Comparison of ENCODE assay signal across 8 mouse cellular contexts in genomic region chr17:27685550-27685913, GRCm38 (mm10). TPM values are rescaled to one million over a fixed set of nuclear protein-coding genes. Genes with fewer than 3 reads are reported as not detected.
DNase-seq lines count a peak whose midpoint lies in the region; ATAC-seq and TF ChIP-seq lines count a peak whose summit lies in the region.

No protein-coding gene starts in this region.

- no peak for TF ChIP-seq CTCF in heart, postnatal 0 days (IDR thresholded peaks at IDR 0.05; ENCODE audit: low read depth)

- H3K27me3 ChIP-seq in heart, postnatal 0 days (ENCODE audit: control insufficient read depth, insufficient read depth, low read length), result peaks cover 64% of the 10 kb centered on the region
- H3K27me3 ChIP-seq in embryonic facial prominence, embryonic 13.5 days, result peaks cover 55% of the 10 kb centered on the region
- H3K27me3 ChIP-seq in intestine, embryonic 14.5 days (replicated peaks; ENCODE audit: control insufficient read depth, insufficient read depth, low read length), result peaks cover 27% of the 10 kb centered on the region

- no peaks in the 10 kb centered on the region for H3K9me3 ChIP-seq in heart, postnatal 0 days (replicated peaks; ENCODE audit: control insufficient read depth, low read length)
- H3K9me3 ChIP-seq in embryonic facial prominence, embryonic 13.5 days, result no peaks in the 10 kb centered on the region
- no peaks in the 10 kb centered on the region for H3K9me3 ChIP-seq in intestine, embryonic 14.5 days (ENCODE audit: control insufficient read depth, low read length)

- H3K4me3 ChIP-seq in heart, postnatal 0 days (ENCODE audit: low read depth, low read length), result peak overlapping the region; percentile 35; the same call in 1 of the 2 replicates
- peak overlapping the region; percentile 52 for H3K4me3 ChIP-seq in embryonic facial prominence, embryonic 13.5 days
- peak overlapping the region; percentile 36 for H3K4me3 ChIP-seq in intestine, embryonic 14.5 days (ENCODE audit: low read depth, low read length)

- 4% methylated on average over 11 of the region's 11 CpGs for WGBS in heart, postnatal 0 days
- 4% methylated on average over 11 of the region's 11 CpGs for WGBS in embryonic facial prominence, embryonic 13.5 days
- 3% methylated on average over 11 of the region's 11 CpGs for WGBS in intestine, embryonic 14.5 days

- no peak overlapping the region for H3K9ac ChIP-seq in heart, postnatal 0 days (replicated peaks; ENCODE audit: low read depth, low read length)
- peak overlapping the region; percentile 70 for H3K9ac ChIP-seq in embryonic facial prominence, embryonic 13.5 days
- H3K9ac ChIP-seq in intestine, embryonic 14.5 days (ENCODE audit: low read length), result no peak overlapping the region

- no peak for TF ChIP-seq EP300 in heart, postnatal 0 days (IDR thresholded peaks at IDR 0.05; ENCODE audit: low read depth)

- no peak; the same call in 1 of the 2 replicates for ATAC-seq in heart, postnatal 0 days (ENCODE audit: insufficient read depth, low read depth)
- no peak for ATAC-seq in embryonic facial prominence, embryonic 13.5 days (ENCODE audit: insufficient number of reproducible peaks, insufficient read depth, low FRiP score, low TSS enrichment, low read depth)
- no peak for ATAC-seq in intestine, embryonic 14.5 days (replicated peaks; ENCODE audit: low FRiP score, low TSS enrichment, low read depth)

- H3K27ac ChIP-seq in heart, postnatal 0 days (ENCODE audit: low read depth), result no peak overlapping the region
- no peak overlapping the region for H3K27ac ChIP-seq in embryonic facial prominence, embryonic 13.5 days
- no peak overlapping the region for H3K27ac ChIP-seq in intestine, embryonic 14.5 days (ENCODE audit: low read depth)

- no peaks in the 10 kb centered on the region for H3K36me3 ChIP-seq in heart, postnatal 0 days (replicated peaks; ENCODE audit: control insufficient read depth, insufficient read depth, low read length)
- H3K36me3 ChIP-seq in embryonic facial prominence, embryonic 13.5 days, result no peaks in the 10 kb centered on the region
- no peaks in the 10 kb centered on the region for H3K36me3 ChIP-seq in intestine, embryonic 14.5 days (ENCODE audit: control insufficient read depth, insufficient read depth, low read length)

- H3K4me2 ChIP-seq in heart, postnatal 0 days (ENCODE audit: low read depth, low read length), result peak overlapping the region; percentile 60
- peak overlapping the region; percentile 99 for H3K4me2 ChIP-seq in embryonic facial prominence, embryonic 13.5 days
- peak overlapping the region; percentile 88 for H3K4me2 ChIP-seq in intestine, embryonic 14.5 days (ENCODE audit: low read length)

- no peak for DNase-seq in heart, postnatal 0 days (ENCODE audit: low spot score)
- no peak for DNase-seq in heart, adult 8-10 months (ENCODE audit: low spot score)
- no peak for DNase-seq in intestine, embryonic 14.5 days (ENCODE audit: low spot score)
- DNase-seq in neural tube, embryonic 10.5 days (ENCODE audit: extremely low spot score, low spot score), result peak; percentile 52
- DNase-seq in adipocyte (ENCODE audit: low spot score), result no peak
- DNase-seq in urinary bladder, adult 18-20 months (ENCODE audit: low spot score in 2 of 2), result no peak
- no peak for DNase-seq in layer of hippocampus, postnatal 25 days (ENCODE audit: extremely low spot score in 1 of 2, low spot score in 1 of 2)

- no peaks in the 10 kb centered on the region for H3K4me1 ChIP-seq in heart, postnatal 0 days (ENCODE audit: control insufficient read depth, insufficient read depth)
- H3K4me1 ChIP-seq in embryonic facial prominence, embryonic 13.5 days, result peaks cover 19% of the 10 kb centered on the region
- H3K4me1 ChIP-seq in intestine, embryonic 14.5 days (replicated peaks; ENCODE audit: control insufficient read depth, insufficient read depth, low read length), result peaks cover 6% of the 10 kb centered on the region; the same call in 1 of the 2 replicates

RNA-seq across cellular contexts. Expression of gene Pacsin1, which starts 30.2 kb away (rescaled TPM):
- total RNA-seq in heart, postnatal 0 days (2014; rRNA removed; ENCODE audit: low replicate concordance), result not detected in 2 replicates
- polyA plus RNA-seq in heart, postnatal 0 days (2015; fragmentation: Nextera tagmentation; extraction: Ambion mirVana), result 0.04 and 0.32 TPM in 2 replicates
- under 1 TPM; 0.09 to 0.85 (median 0.39) TPM for total RNA-seq in heart, adult 8-10 months (2022)
- polyA plus RNA-seq in embryonic facial prominence, embryonic 13.5 days (2015; fragmentation: Nextera tagmentation; extraction: Ambion mirVana), result 5.4 and 7.2 TPM in 2 replicates
- 1.5 and 2.0 TPM in 2 replicates for polyA plus RNA-seq in intestine, embryonic 14.5 days (2014; fragmentation: Nextera tagmentation; extraction: Ambion mirVana)
- total RNA-seq in layer of hippocampus, postnatal 25 days (2021), result 100 to 1,000 TPM; 302 to 321 TPM

RNA-seq across cellular contexts. Expression of gene Spdef, which starts 43.2 kb away (rescaled TPM):
- total RNA-seq in heart, postnatal 0 days (2014; rRNA removed; ENCODE audit: low replicate concordance), result 0.15 and 5.1 TPM in 2 replicates
- 0.22 and 0.26 TPM in 2 replicates for polyA plus RNA-seq in heart, postnatal 0 days (2015; fragmentation: Nextera tagmentation; extraction: Ambion mirVana)
- total RNA-seq in heart, adult 8-10 months (2022), result not detected
- 0.28 TPM in 1 of 2 replicates, not detected in the other for polyA plus RNA-seq in embryonic facial prominence, embryonic 13.5 days (2015; fragmentation: Nextera tagmentation; extraction: Ambion mirVana)
- 8.6 and 12.0 TPM in 2 replicates for polyA plus RNA-seq in intestine, embryonic 14.5 days (2014; fragmentation: Nextera tagmentation; extraction: Ambion mirVana)
- not detected for total RNA-seq in layer of hippocampus, postnatal 25 days (2021)

RNA-seq across cellular contexts. Expression of gene Rps10, which starts 49.1 kb away (rescaled TPM):
- total RNA-seq in heart, postnatal 0 days (2014; rRNA removed; ENCODE audit: low replicate concordance), result 1,352 and 1,440 TPM in 2 replicates
- 486 and 524 TPM in 2 replicates for polyA plus RNA-seq in heart, postnatal 0 days (2015; fragmentation: Nextera tagmentation; extraction: Ambion mirVana)
- total RNA-seq in heart, adult 8-10 months (2022), result 100 to 1,000 TPM; 481 to 609 (median 561) TPM
- 1,114 and 1,137 TPM in 2 replicates for polyA plus RNA-seq in embryonic facial prominence, embryonic 13.5 days (2015; fragmentation: Nextera tagmentation; extraction: Ambion mirVana)
- 1,235 and 1,299 TPM in 2 replicates for polyA plus RNA-seq in intestine, embryonic 14.5 days (2014; fragmentation: Nextera tagmentation; extraction: Ambion mirVana)
- total RNA-seq in layer of hippocampus, postnatal 25 days (2021), result 100 to 1,000 TPM; 437 to 494 TPM

RNA-seq across cellular contexts. Expression of gene RPS10-NUDT3, which starts 50.5 kb away (rescaled TPM):
- total RNA-seq in heart, postnatal 0 days (2014; rRNA removed; ENCODE audit: low replicate concordance), result not detected in 2 replicates
- not detected in 2 replicates for polyA plus RNA-seq in heart, postnatal 0 days (2015; fragmentation: Nextera tagmentation; extraction: Ambion mirVana)
- under 1 TPM in 1 of 4 experiments, not detected in 3; 0.98 TPM for total RNA-seq in heart, adult 8-10 months (2022)
- not detected in 2 replicates for polyA plus RNA-seq in embryonic facial prominence, embryonic 13.5 days (2015; fragmentation: Nextera tagmentation; extraction: Ambion mirVana)
- polyA plus RNA-seq in intestine, embryonic 14.5 days (2014; fragmentation: Nextera tagmentation; extraction: Ambion mirVana), result not detected in 2 replicates
- total RNA-seq in layer of hippocampus, postnatal 25 days (2021), result 1 to 10 TPM in 1 of 2 experiments, not detected in 1; 1.5 TPM

Comparison
In these comparisons a context has a peak if more than half of its experiments do, and no peak if none do; other contexts are left out.
1. RNA of gene Pacsin1, which starts 30.2 kb away (total RNA-seq): 302 to 321 TPM in layer of hippocampus, postnatal 25 days; 0.09 to 0.85 TPM in heart, adult 8-10 months and not detected in heart, postnatal 0 days; every median in the first group is over 100 times any median in the second.
2. Peak in every context shown above with its lines, with median percentiles within 50 percentile points of each other: H3K4me2 ChIP-seq and H3K4me3 ChIP-seq.